Mouse (Mus musculus) liver, embryonic 13.5 days (tissue): ENCODE measurements around the gene Exoc5. TPM values are rescaled to one million over a fixed set of nuclear protein-coding genes. Genes with fewer than 3 reads are reported as not detected.
A peak's percentile ranks its signal among the peaks of the same experiment; 100 is the strongest.
"Not testable (repeated sequence)": the region's sequence is repeated elsewhere in the genome, so short reads cannot be mapped to it uniquely, and the experiment has no call there.

Experiments used
- ATAC-seq: fragments of 200-750 bp; cut with Nextera tagmentation; 2 replicates; pipeline ENCODE4 v1.8.0; 2017; ENCODE audit warnings: low read depth, mild to moderate bottlenecking, moderate number of reproducible peaks, moderate library complexity
- DNase-seq: peaks from one replicate; pipeline ENCODE4 v3.0.0; 2022
- H3K27ac ChIP-seq: fragments of 300-500 bp; sonication (generic); 2 replicates; pipeline ENCODE4 v1.5.1; 2015; ENCODE audit warnings: moderate library complexity, mild to moderate bottlenecking, inconsistent platforms
- H3K27me3 ChIP-seq: fragments of 300-500 bp; sonication (generic); 2 replicates; pipeline ENCODE4 v1.6.1; 2015; ENCODE audit warnings: mild to moderate bottlenecking, inconsistent platforms
- H3K36me3 ChIP-seq: fragments of 300-500 bp; sonication (generic); 2 replicates; pipeline ENCODE4 v1.6.1; 2015; ENCODE audit warnings: mild to moderate bottlenecking, inconsistent platforms
- H3K4me1 ChIP-seq: fragments of 300-500 bp; sonication (generic); replicated peaks from 2 replicates; pipeline ENCODE4 v1.6.1; 2015; ENCODE audit warnings: inconsistent platforms
- H3K4me2 ChIP-seq: fragments of 300-500 bp; sonication (generic); 2 replicates; pipeline ENCODE4 v1.6.1; 2015; ENCODE audit warnings: inconsistent platforms, mild to moderate bottlenecking, moderate library complexity
- H3K4me3 ChIP-seq: fragments of 300-500 bp; sonication (generic); replicated peaks from 2 replicates; pipeline ENCODE4 v1.5.1; 2015; ENCODE audit warnings: mild to moderate bottlenecking, inconsistent platforms
- H3K9ac ChIP-seq: fragments of 300-500 bp; sonication (generic); 2 replicates; pipeline ENCODE4 v1.6.1; 2015; ENCODE audit warnings: mild to moderate bottlenecking, inconsistent platforms
- H3K9me3 ChIP-seq: fragments of 300-500 bp; sonication (generic); replicated peaks from 2 replicates; pipeline ENCODE4 v1.6.1; 2016; ENCODE audit warnings: inconsistent platforms
- WGBS: fragments of 180-500 bp; shearing (Covaris S2); methylation state at CpG from one replicate; pipeline ENCODE4 v1.1.7; 2015; ENCODE audit not compliant: insufficient replicate concordance; 5-methylcytosine and 5-hydroxymethylcytosine counted together
- polyA plus RNA-seq: library from polyadenylated mRNA; unstranded; fragments of >200 nt; fragmentation: Nextera tagmentation; extraction: Ambion mirVana; gene quantifications from 2 replicates; pipeline ENCODE4 v1.2.1, GENCODE M21; 2015

Exoc5 gene
- 24.2 and 32.9 TPM in 2 replicates for polyA plus RNA-seq

- Histone ChIP-seq H3K27ac (peak within 1 kb of the TSS; percentile 97), H3K4me3 (peak within 1 kb of the TSS; percentile 80), H3K4me2 (peak within 1 kb of the TSS; percentile 78), H3K36me3 (no peaks in the 10 kb centered on the region), H3K27me3 (no peaks in the 10 kb centered on the region), H3K9me3 (no peaks in the 10 kb centered on the region), H3K9ac (peak within 1 kb of the TSS; percentile 92), H3K4me1 (peaks cover 32% of the 10 kb centered on the region)
- DNase-seq (peak; percentile 87), ATAC-seq (peak; percentile 95)
- 0% methylated on average over 53 of the region's 53 CpGs for WGBS
Observed at GRCm38 (mm10) chr14:49066274-49066823, at the start of gene Exoc5. Gene Exoc5, minus strand, starts transcription at chr14:49066653.

GRCm38 (mm10) chr14:49091755-49092154 is 25.3 kb upstream of the Exoc5 start:
- not testable (repeated sequence) for H3K9me3 ChIP-seq, H3K4me3 ChIP-seq, ATAC-seq, H3K27me3 ChIP-seq, H3K4me2 ChIP-seq, H3K4me1 ChIP-seq, H3K36me3 ChIP-seq, H3K9ac ChIP-seq, DNase-seq, H3K27ac ChIP-seq
- 68% methylated on average over 1 of the region's 1 CpGs for WGBS

DNA sequence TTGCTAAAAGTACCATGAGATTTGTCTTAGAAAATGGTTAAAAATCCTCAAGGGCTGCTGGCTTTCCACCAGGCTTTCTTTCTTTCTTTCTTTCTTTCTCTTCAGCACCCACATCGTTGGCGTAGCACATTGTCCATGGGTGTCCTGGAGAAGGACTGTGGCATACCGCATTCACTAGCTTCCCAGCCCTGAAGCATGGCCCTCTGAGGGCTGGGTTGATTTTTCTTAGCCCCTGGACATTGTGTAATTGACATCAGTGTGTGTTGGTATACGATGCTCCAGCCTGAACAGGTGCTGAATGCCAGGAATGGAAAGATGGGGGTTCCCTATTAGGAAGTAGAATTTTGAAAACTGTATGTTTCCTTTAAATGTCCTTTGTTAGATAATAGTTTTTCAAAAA is 24.8 kb upstream of the Exoc5 start:
- Histone ChIP-seq H3K27me3 (no peaks in the 10 kb centered on the region), H3K4me2 (no peak overlapping the region), H3K27ac (no peak overlapping the region), H3K4me1 (no peaks in the 10 kb centered on the region), H3K9ac (no peak overlapping the region), H3K4me3 (no peak overlapping the region), H3K36me3 (peaks cover 6% of the 10 kb centered on the region; the same call in 1 of the 2 replicates), H3K9me3 (no peaks in the 10 kb centered on the region)
- ATAC-seq (no peak), DNase-seq (no peak)
- WGBS: 72% methylated on average over 4 of the region's 4 CpGs

GRCm38 (mm10) chr14:49090102-49090501 is 23.6 kb upstream of the Exoc5 start:
- no peak overlapping the region for H3K9ac ChIP-seq
- no peak overlapping the region for H3K4me2 ChIP-seq
- ATAC-seq (no peak), DNase-seq (no peak)
- no peaks in the 10 kb centered on the region for H3K9me3 ChIP-seq
- WGBS: 72% methylated on average over 5 of the region's 5 CpGs
- no peaks in the 10 kb centered on the region for H3K27me3 ChIP-seq
- H3K36me3 ChIP-seq: peaks cover 6% of the 10 kb centered on the region; the same call in 1 of the 2 replicates
- H3K27ac ChIP-seq: no peak overlapping the region
- no peaks in the 10 kb centered on the region for H3K4me1 ChIP-seq
- H3K4me3 ChIP-seq: no peak overlapping the region

DNA sequence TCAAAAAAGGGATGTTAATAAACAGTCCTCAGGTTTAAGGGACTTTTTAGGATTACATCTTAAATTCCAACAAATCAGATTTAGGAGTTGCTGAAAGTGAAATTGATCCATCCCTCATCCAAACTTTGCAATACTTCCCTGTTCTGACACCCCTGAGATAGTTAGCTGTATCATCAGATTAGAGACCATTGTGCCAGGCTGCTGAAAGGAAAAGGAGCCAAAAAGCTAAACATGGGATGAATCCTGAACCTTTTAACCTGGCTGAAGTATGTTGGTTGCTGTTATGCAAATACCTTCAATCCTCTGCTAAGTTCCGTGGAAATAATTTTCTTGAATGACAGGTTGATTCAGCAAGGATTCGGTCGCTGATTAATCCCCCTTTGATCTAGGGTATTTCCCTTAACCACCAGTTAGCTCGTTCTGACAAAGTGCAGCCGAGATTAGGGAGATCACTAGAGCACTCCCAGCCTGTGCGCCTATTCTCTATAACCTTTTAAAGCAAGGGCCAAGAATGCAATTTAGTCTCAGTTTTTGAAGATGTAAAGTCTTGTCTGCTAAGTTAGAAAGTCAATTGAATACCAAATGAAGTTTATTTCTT is 23.1 kb upstream of the Exoc5 start:
- 58% methylated on average over 6 of the region's 6 CpGs for WGBS
- Histone ChIP-seq H3K36me3 (peaks cover 6% of the 10 kb centered on the region; the same call in 1 of the 2 replicates), H3K4me2 (no peak overlapping the region), H3K9me3 (no peaks in the 10 kb centered on the region), H3K9ac (no peak overlapping the region), H3K27ac (no peak overlapping the region), H3K27me3 (no peaks in the 10 kb centered on the region), H3K4me3 (no peak overlapping the region), H3K4me1 (no peaks in the 10 kb centered on the region)
- no peak for DNase-seq
- ATAC-seq: no peak

- no peak overlapping the region for H3K4me3 ChIP-seq
- peaks cover 15% of the 10 kb centered on the region; the same call in 1 of the 2 replicates for H3K36me3 ChIP-seq
- H3K9me3 ChIP-seq: no peaks in the 10 kb centered on the region
- H3K9ac ChIP-seq: no peak overlapping the region
- H3K27me3 ChIP-seq: no peaks in the 10 kb centered on the region
- no peaks in the 10 kb centered on the region for H3K4me1 ChIP-seq
- ATAC-seq (no peak), DNase-seq (no peak)
- 79% methylated on average over 14 of the region's 14 CpGs for WGBS
- H3K4me2 ChIP-seq: no peak overlapping the region
- H3K27ac ChIP-seq: no peak overlapping the region
Observed at GRCm38 (mm10) chr14:49088155-49089048, 21.9 kb upstream of the Exoc5 start.

- DNase-seq (no peak), ATAC-seq (no peak)
- no peaks in the 10 kb centered on the region for H3K4me1 ChIP-seq
- no peak overlapping the region for H3K4me3 ChIP-seq
- 76% methylated on average over 4 of the region's 4 CpGs for WGBS
- H3K36me3 ChIP-seq: peaks cover 22% of the 10 kb centered on the region; the same call in 1 of the 2 replicates
- no peak overlapping the region for H3K27ac ChIP-seq
- no peak overlapping the region for H3K9ac ChIP-seq
- H3K27me3 ChIP-seq: no peaks in the 10 kb centered on the region
- no peak overlapping the region for H3K4me2 ChIP-seq
- no peaks in the 10 kb centered on the region for H3K9me3 ChIP-seq
Observed at GRCm38 (mm10) chr14:49086522-49086921, 20.1 kb upstream of the Exoc5 start.

DNA sequence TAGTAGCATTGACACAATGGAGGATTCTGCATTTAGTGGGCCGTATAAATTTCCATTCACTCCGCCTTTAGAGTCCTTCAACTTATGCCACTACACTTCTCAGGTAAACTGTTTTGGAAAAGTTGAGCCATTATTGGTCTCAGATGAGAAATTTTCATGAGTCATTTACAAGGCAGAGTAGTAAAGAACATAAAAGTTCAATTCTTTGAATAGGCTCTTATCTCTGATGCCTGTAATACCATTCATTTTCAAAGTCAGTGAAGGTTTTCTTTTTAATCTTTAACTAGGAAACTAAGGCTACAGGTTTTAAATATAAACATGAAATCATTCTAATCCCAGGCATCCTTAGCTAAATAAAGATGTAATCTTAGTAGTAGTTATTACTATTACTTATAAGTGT is 12.4 kb upstream of the Exoc5 start:
- Histone ChIP-seq H3K4me2 (no peak overlapping the region), H3K4me3 (no peak overlapping the region), H3K9me3 (no peaks in the 10 kb centered on the region), H3K4me1 (no peaks in the 10 kb centered on the region), H3K27ac (no peak overlapping the region), H3K27me3 (no peaks in the 10 kb centered on the region), H3K9ac (no peak overlapping the region), H3K36me3 (peaks cover 38% of the 10 kb centered on the region)
- 83% methylated on average over 2 of the region's 2 CpGs for WGBS
- no peak for ATAC-seq
- DNase-seq: no peak

GRCm38 (mm10) chr14:49074361-49074760 is 7.9 kb upstream of the Exoc5 start:
- no peak overlapping the region for H3K27ac ChIP-seq
- H3K9ac ChIP-seq: no peak overlapping the region
- no peak for ATAC-seq
- peaks cover 6% of the 10 kb centered on the region; the same call in 1 of the 2 replicates for H3K4me1 ChIP-seq
- H3K4me2 ChIP-seq: no peak overlapping the region
- H3K4me3 ChIP-seq: no peak overlapping the region
- no peaks in the 10 kb centered on the region for H3K27me3 ChIP-seq
- no peaks in the 10 kb centered on the region for H3K9me3 ChIP-seq
- DNase-seq: no peak
- H3K36me3 ChIP-seq: peaks cover 21% of the 10 kb centered on the region
- WGBS: 49% methylated on average over 2 of the region's 2 CpGs

GRCm38 (mm10) chr14:49073896-49074295 is 7.4 kb upstream of the Exoc5 start:
- DNase-seq (no peak), ATAC-seq (no peak)
- Histone ChIP-seq H3K4me1 (peaks cover 6% of the 10 kb centered on the region; the same call in 1 of the 2 replicates), H3K27ac (no peak overlapping the region), H3K9me3 (no peaks in the 10 kb centered on the region), H3K4me3 (no peak overlapping the region), H3K9ac (no peak overlapping the region), H3K27me3 (no peaks in the 10 kb centered on the region), H3K4me2 (no peak overlapping the region), H3K36me3 (peaks cover 19% of the 10 kb centered on the region)
- 86% methylated on average over 7 of the region's 7 CpGs for WGBS

GRCm38 (mm10) chr14:49072837-49073236 is 6.4 kb upstream of the Exoc5 start:
- H3K27me3 ChIP-seq: no peaks in the 10 kb centered on the region
- no peak overlapping the region for H3K4me3 ChIP-seq
- no peak for DNase-seq
- peaks cover 19% of the 10 kb centered on the region for H3K36me3 ChIP-seq
- H3K9ac ChIP-seq: no peak overlapping the region
- no peaks in the 10 kb centered on the region for H3K9me3 ChIP-seq
- no peak overlapping the region for H3K4me2 ChIP-seq
- no peak overlapping the region for H3K27ac ChIP-seq
- 76% methylated on average over 2 of the region's 2 CpGs for WGBS
- ATAC-seq: no peak
- H3K4me1 ChIP-seq: peaks cover 9% of the 10 kb centered on the region
